Mouse (Mus musculus) embryonic facial prominence, embryonic 15.5 days (tissue): ENCODE data around the gene Eef1g. TPM values are rescaled to one million over a fixed set of nuclear protein-coding genes. Genes with fewer than 3 reads are reported as not detected.

ENCODE experiments used
- ATAC-seq: fragments of 200-750 bp; cut with Nextera tagmentation; 2 replicates; pipeline ENCODE4 v1.8.0; 2017; ENCODE audit warnings: low read depth, moderate TSS enrichment; ENCODE audit not compliant: insufficient number of reproducible peaks, low FRiP score, low TSS enrichment
- H3K27ac ChIP-seq: fragments of 300-500 bp; sonication (generic); replicated peaks from 2 replicates; pipeline ENCODE4 v1.5.1; 2015; ENCODE audit warnings: mild to moderate bottlenecking, inconsistent platforms
- H3K27me3 ChIP-seq: fragments of 300-500 bp; sonication (generic); 2 replicates; pipeline ENCODE4 v1.6.1; 2015; ENCODE audit warnings: inconsistent platforms
- H3K36me3 ChIP-seq: fragments of 300-500 bp; sonication (generic); 2 replicates; pipeline ENCODE4 v1.6.1; 2015; ENCODE audit warnings: mild to moderate bottlenecking, inconsistent platforms
- H3K4me1 ChIP-seq: fragments of 300-500 bp; sonication (generic); 2 replicates; pipeline ENCODE4 v1.6.1; 2015; ENCODE audit warnings: inconsistent platforms
- H3K4me2 ChIP-seq: fragments of 300-500 bp; sonication (generic); replicated peaks from 2 replicates; pipeline ENCODE4 v1.6.1; 2015; ENCODE audit warnings: mild to moderate bottlenecking, inconsistent platforms
- H3K4me3 ChIP-seq: fragments of 300-500 bp; sonication (generic); replicated peaks from 2 replicates; pipeline ENCODE4 v1.5.1; 2015; ENCODE audit warnings: mild to moderate bottlenecking, inconsistent platforms
- H3K9ac ChIP-seq: fragments of 300-500 bp; sonication (generic); 2 replicates; pipeline ENCODE4 v1.6.1; 2015; ENCODE audit warnings: inconsistent platforms
- H3K9me3 ChIP-seq: fragments of 300-500 bp; sonication (generic); replicated peaks from 2 replicates; pipeline ENCODE4 v1.6.1; 2016; ENCODE audit warnings: inconsistent platforms
- whole genome bisulfite sequencing: fragments of 180-500 bp; shearing (Covaris S2); methylation state at CpG from one replicate; pipeline ENCODE4 v1.1.7; 2015; 5-methylcytosine and 5-hydroxymethylcytosine counted together
- polyA plus RNA-seq: library from polyadenylated mRNA; unstranded; fragments of >200 nt; fragmentation: Nextera tagmentation; extraction: Ambion mirVana; gene quantifications from 2 replicates; pipeline ENCODE4 v1.2.1, GENCODE M21; 2015

Gene Eef1g
- polyA plus RNA-seq, 1 experiment from 2014 or later: 443 TPM

DNA sequence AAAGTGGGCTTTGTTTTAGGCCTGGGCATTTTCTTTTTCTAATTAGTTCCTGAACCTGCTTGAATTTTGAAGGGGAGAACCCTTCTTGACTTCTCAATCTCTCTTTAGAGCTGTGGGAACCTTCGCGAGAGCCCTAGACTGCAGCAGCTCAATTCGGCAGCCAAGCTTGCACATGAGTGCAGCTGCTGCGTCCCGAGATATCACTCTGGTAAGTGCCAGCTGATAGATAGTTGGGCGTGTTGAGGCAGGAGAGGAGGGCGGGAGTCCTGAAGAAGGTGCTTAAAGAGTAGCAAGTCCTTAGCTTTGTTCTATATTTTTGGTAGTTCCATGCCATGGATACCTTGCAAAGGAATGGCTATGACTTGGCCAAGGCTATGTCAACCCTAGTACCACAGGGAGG, 19.9 kb upstream of the Eef1g start:
- no peaks in the 10 kb centered on the region for H3K9me3 ChIP-seq
- 77% methylated on average over 7 of the region's 7 CpGs for WGBS
- H3K36me3 ChIP-seq: peaks cover 66% of the 10 kb centered on the region

DNA sequence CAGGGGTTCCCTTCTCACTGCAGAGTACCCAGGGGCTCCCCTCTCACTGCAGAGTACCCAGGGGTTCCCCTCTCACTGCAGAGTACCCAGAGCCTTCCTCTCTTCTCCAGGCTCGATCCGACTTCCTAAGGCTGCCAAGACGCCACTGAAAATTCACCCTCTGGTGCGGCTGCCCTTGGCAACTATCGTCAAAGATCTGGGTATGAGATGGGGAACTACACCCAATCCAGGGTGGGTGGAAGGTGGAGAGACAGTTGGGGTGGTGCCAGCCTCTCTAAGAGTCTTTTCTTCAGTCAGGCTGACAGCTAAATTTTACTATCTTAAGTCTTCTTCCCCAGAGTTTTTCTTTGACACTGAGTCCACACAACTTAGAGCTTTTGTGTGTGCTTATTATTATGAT, 16.7 kb upstream of the Eef1g start:
- no peak for ATAC-seq
- H3K27ac ChIP-seq: no peak overlapping the region
- H3K4me3 ChIP-seq: no peak overlapping the region
- no peak overlapping the region for H3K4me2 ChIP-seq
- peaks cover 70% of the 10 kb centered on the region for H3K36me3 ChIP-seq
- peaks cover 36% of the 10 kb centered on the region for H3K4me1 ChIP-seq
- H3K27me3 ChIP-seq: no peaks in the 10 kb centered on the region
- H3K9me3 ChIP-seq: no peaks in the 10 kb centered on the region
- 83% methylated on average over 5 of the region's 5 CpGs for WGBS
- no peak overlapping the region for H3K9ac ChIP-seq

More for the DNA sequence above, 19.9 kb upstream of the Eef1g start:
- Histone ChIP-seq H3K4me2 (no peak overlapping the region), H3K9ac (no peak overlapping the region), H3K4me3 (no peak overlapping the region), H3K4me1 (peaks cover 34% of the 10 kb centered on the region), H3K27ac (no peak overlapping the region), H3K27me3 (no peaks in the 10 kb centered on the region)
- no peak for ATAC-seq

DNA sequence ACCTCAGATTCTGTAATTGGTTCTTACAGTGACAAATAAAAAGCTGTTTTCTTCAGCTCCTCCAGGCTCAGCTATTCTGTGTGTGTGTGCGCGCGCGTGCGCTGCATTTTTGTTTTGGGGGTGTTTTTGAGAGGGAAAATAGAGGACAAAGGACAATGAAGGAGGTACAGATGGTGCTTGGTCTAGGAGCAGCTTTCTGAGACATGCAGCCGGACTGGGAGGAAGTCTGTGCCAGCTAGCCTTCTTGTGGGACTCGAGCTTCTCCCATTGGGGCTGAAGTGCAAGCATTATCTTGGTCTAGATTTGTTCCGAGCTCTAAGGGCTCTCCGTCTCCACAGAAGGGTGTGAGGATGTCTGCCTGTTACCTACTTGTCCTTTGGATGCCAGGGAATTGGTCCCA, 14.6 kb upstream of the Eef1g start:
- 0 out of 2 replicates have a peak overlapping the region, but pooled peaks have one; percentile 21 for H3K9ac ChIP-seq
- peaks cover 33% of the 10 kb centered on the region for H3K4me1 ChIP-seq
- no peak overlapping the region for H3K4me3 ChIP-seq
- H3K36me3 ChIP-seq: peaks cover 64% of the 10 kb centered on the region
- ATAC-seq: no peak
- no peak overlapping the region for H3K4me2 ChIP-seq
- no peaks in the 10 kb centered on the region for H3K9me3 ChIP-seq
- H3K27ac ChIP-seq: peak overlapping the region; percentile 84; the same call in 1 of the 2 replicates
- no peaks in the 10 kb centered on the region for H3K27me3 ChIP-seq
- 91% methylated on average over 9 of the region's 9 CpGs for WGBS

- Histone ChIP-seq H3K27ac (peak within 1 kb of the TSS; percentile 84), H3K36me3 (peaks cover 60% of the 10 kb centered on the region), H3K27me3 (no peaks in the 10 kb centered on the region), H3K4me2 (peak within 1 kb of the TSS; percentile 79), H3K9me3 (no peaks in the 10 kb centered on the region), H3K9ac (peak within 1 kb of the TSS; percentile 72), H3K4me1 (peaks cover 33% of the 10 kb centered on the region), H3K4me3 (peak within 1 kb of the TSS; percentile 91)
- peak; percentile 94 for ATAC-seq
- 2% methylated on average over 46 of the region's 46 CpGs for WGBS
Observed at GRCm38 (mm10) chr19:8953135-8954039, 13.5 kb upstream of the Eef1g start, which contains the start of gene Tut1. Tut1 (plus strand) TSS chr19:8953847.

DNA sequence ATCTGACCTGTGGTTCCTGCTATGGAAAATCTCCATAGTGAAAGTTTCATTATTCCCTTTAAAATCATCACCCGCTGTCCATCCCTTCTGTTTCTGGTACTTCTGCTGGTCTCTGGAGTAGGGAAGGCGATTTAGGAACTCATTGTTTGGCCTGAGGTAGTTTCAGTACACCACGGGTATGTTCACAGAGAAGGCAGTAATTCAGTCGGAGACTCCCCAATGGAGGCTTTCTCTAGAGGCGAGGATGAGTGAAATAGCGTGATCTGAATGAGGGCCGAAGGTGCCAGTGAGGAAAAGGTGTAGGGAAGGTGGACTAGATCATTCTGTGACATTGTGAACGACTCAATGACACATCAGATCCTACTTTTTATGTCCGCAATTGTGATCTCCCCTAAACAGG, 12.7 kb upstream of the Eef1g start:
- Histone ChIP-seq H3K4me2 (peak overlapping the region; percentile 79), H3K27ac (peak overlapping the region; percentile 84), H3K36me3 (peaks cover 59% of the 10 kb centered on the region), H3K9me3 (no peaks in the 10 kb centered on the region), H3K4me3 (peak overlapping the region; percentile 91), H3K9ac (peak overlapping the region; percentile 72), H3K4me1 (peaks cover 33% of the 10 kb centered on the region), H3K27me3 (no peaks in the 10 kb centered on the region)
- no peak for ATAC-seq
- WGBS: 8% methylated on average over 9 of the region's 9 CpGs

GRCm38 (mm10) chr19:8962256-8962655, 4.6 kb upstream of the Eef1g start:
- no peak overlapping the region for H3K27ac ChIP-seq
- no peak overlapping the region for H3K4me2 ChIP-seq
- peaks cover 81% of the 10 kb centered on the region for H3K36me3 ChIP-seq
- H3K4me1 ChIP-seq: peaks cover 16% of the 10 kb centered on the region
- no peak for ATAC-seq
- no peaks in the 10 kb centered on the region for H3K9me3 ChIP-seq
- H3K4me3 ChIP-seq: no peak overlapping the region
- no peaks in the 10 kb centered on the region for H3K27me3 ChIP-seq
- H3K9ac ChIP-seq: no peak overlapping the region
- WGBS: 84% methylated on average over 2 of the region's 2 CpGs

DNA sequence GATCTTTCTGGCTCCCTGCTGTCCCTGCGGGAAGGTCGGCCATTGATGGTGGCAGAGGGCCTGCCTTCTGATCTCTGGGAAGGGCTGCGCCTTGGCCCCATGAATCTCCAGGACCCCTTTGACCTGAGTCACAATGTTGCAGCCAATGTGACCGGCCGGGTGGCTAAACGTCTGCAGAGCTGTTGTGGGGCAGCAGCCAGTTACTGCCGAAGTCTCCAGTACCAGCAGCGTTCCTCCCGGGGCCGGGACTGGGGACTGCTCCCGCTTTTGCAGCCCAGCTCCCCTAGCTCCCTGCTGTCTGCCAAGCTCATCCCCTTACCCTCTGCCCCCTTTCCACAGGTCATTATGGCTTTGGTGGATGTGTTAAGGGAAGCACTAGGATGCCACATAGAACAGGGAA, 1.8 kb upstream of the Eef1g start:
- H3K4me2 ChIP-seq: peak overlapping the region; percentile 59; the same call in 1 of the 2 replicates
- peak overlapping the region; percentile 98; the same call in 1 of the 2 replicates for H3K27ac ChIP-seq
- no peak for ATAC-seq
- no peaks in the 10 kb centered on the region for H3K27me3 ChIP-seq
- H3K9me3 ChIP-seq: no peaks in the 10 kb centered on the region
- 81% methylated on average over 11 of the region's 11 CpGs for WGBS
- H3K4me1 ChIP-seq: peaks cover 22% of the 10 kb centered on the region
- no peak overlapping the region for H3K9ac ChIP-seq
- H3K36me3 ChIP-seq: peaks cover 70% of the 10 kb centered on the region
- H3K4me3 ChIP-seq: no peak overlapping the region

- H3K27me3 ChIP-seq: no peaks in the 10 kb centered on the region
- 62% methylated on average over 8 of the region's 8 CpGs for WGBS
- peak overlapping the region; percentile 98 for H3K27ac ChIP-seq
- no peak for ATAC-seq
- peak overlapping the region; percentile 79 for H3K4me3 ChIP-seq
- peaks cover 22% of the 10 kb centered on the region for H3K4me1 ChIP-seq
- H3K4me2 ChIP-seq: peak overlapping the region; percentile 59
- H3K9ac ChIP-seq: peak overlapping the region; percentile 65
- H3K9me3 ChIP-seq: no peaks in the 10 kb centered on the region
- H3K36me3 ChIP-seq: peaks cover 70% of the 10 kb centered on the region
Observed at GRCm38 (mm10) chr19:8965771-8966170, 1.1 kb upstream of the Eef1g start.

DNA sequence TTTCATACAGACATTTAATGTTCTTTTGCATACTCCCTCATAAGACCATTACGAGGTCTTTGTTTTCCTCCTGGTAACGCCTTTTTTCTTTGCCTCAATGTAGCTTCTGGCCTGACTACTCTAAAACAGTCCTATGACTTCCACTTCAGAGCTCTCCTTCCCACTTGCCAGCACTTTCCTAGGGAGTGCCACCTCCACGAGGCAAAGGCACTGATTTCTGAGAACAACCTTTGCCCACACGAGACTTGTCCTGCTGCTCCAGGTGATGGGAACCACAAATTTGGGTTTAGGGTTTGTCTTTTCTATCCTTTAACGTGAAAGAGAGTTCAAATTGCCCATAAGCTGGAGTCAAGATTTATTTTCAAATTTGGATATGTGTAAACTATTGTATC, 647 bp upstream of the Eef1g start:
- Histone ChIP-seq H3K36me3 (peaks cover 71% of the 10 kb centered on the region), H3K9me3 (no peaks in the 10 kb centered on the region), H3K27ac (peak overlapping the region; percentile 98), H3K27me3 (no peaks in the 10 kb centered on the region), H3K4me1 (peaks cover 22% of the 10 kb centered on the region), H3K4me2 (peak overlapping the region; percentile 59), H3K4me3 (peak overlapping the region; percentile 79), H3K9ac (peak overlapping the region; percentile 65)
- WGBS: 26% methylated on average over 5 of the region's 5 CpGs
- ATAC-seq: no peak

GRCm38 (mm10) chr19:8967373-8967743, 517 bp downstream of the Eef1g start:
- H3K4me1 ChIP-seq: peaks cover 22% of the 10 kb centered on the region
- H3K27ac ChIP-seq: peak overlapping the region; percentile 89
- peak overlapping the region; percentile 87 for H3K9ac ChIP-seq
- no peaks in the 10 kb centered on the region for H3K27me3 ChIP-seq
- under 1% methylated on average over 8 of the region's 8 CpGs for WGBS
- H3K9me3 ChIP-seq: no peaks in the 10 kb centered on the region
- H3K36me3 ChIP-seq: peaks cover 71% of the 10 kb centered on the region
- ATAC-seq: no peak; the same call in 1 of the 2 replicates
- peak overlapping the region; percentile 73 for H3K4me2 ChIP-seq
- H3K4me3 ChIP-seq: peak overlapping the region; percentile 79

DNA sequence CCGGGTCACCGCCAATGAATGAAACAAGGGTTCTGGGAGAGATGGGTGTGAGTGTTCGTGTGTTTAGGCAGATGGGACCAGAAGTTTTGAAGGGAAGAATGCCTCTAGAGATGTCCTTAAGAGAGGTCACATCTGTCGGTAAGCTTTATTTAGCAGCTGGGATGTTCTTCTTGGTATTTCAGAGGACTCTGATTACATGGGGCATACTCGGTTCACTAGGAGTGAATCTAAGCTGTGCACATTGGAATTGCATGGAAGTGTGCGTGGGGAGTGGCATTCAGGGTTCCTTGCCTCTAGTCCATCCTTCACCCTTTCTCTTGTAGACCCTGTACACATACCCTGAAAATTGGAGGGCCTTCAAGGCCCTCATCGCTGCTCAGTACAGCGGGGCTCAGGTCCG, 1.1 kb downstream of the Eef1g start:
- WGBS: 4% methylated on average over 9 of the region's 9 CpGs
- Histone ChIP-seq H3K27ac (peak overlapping the region; percentile 89), H3K27me3 (no peaks in the 10 kb centered on the region), H3K9ac (peak overlapping the region; percentile 87), H3K4me3 (peak overlapping the region; percentile 79), H3K36me3 (peaks cover 71% of the 10 kb centered on the region), H3K4me2 (peak overlapping the region; percentile 73), H3K4me1 (peaks cover 22% of the 10 kb centered on the region), H3K9me3 (no peaks in the 10 kb centered on the region)
- ATAC-seq: no peak
